Mouse (Mus musculus) spleen, adult 12 weeks (tissue): ENCODE measurements around the gene Upk1a.

Experiments used
- DNase-seq: peaks from one replicate; pipeline ENCODE4 v3.0.0; 2022; ENCODE audit warnings: low spot score

Gene Upk1a

GRCm38 (mm10) chr7:30602583-30602982, 10.1 kb downstream of the Upk1a start:
- DNase-seq = no peak

GRCm38 (mm10) chr7:30600651-30601050, 12.0 kb downstream of the Upk1a start:
- DNase-seq = no peak

GRCm38 (mm10) chr7:30599933-30600353, 12.7 kb downstream of the Upk1a start:
- peak; percentile 72 for DNase-seq

GRCm38 (mm10) chr7:30598786-30599185, 13.9 kb downstream of the Upk1a start, which contains the start of gene Zbtb32:
Gene Zbtb32, minus strand, starts transcription at chr7:30598909.
- DNase-seq = no peak

DNA sequence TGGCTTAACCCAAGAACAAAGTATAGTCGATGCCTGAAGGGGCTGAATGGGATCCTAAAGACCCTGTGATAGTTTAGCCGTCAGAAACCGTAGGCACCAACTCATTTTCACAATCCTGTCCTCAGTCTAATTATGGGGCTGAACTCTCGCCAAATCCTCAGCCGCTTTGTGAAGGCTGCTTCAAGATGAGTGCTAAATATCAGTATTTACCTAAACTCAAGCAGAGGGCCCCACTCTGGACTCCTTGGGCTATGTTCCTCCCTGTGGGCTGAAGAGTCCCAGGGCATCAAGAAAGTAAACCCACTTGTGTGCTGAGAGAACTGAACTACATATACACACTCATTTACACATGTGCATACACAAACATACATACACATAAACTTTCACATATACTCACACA, 15.8 kb downstream of the Upk1a start:
- DNase-seq = no peak

- DNase-seq = no peak
Measured at GRCm38 (mm10) chr7:30596093-30596492, 16.6 kb downstream of the Upk1a start.

GRCm38 (mm10) chr7:30594510-30595024, 18.1 kb downstream of the Upk1a start:
- no peak for DNase-seq

GRCm38 (mm10) chr7:30593579-30594509, 18.8 kb downstream of the Upk1a start:
- no peak for DNase-seq

- no peak for DNase-seq
Measured at GRCm38 (mm10) chr7:30592772-30593423, 19.7 kb downstream of the Upk1a start.

DNA sequence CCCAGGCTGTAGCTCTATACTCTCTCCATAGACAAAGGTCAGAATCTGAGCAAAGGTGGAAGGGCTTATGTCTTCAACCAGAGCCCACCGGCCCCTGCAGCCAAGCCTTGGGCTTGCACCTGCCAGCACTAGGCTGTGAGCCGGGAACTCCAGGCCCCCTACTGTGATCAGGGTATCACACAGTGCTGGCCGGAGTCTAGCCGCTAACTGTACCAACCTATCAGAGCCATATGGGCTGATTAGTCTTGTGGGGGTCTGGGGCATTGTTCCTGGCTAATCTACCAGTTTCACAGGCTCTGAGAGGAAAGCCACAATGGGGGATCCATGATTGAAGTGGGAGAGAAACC, 21.1 kb downstream of the Upk1a start:
- DNase-seq = no peak

DNA sequence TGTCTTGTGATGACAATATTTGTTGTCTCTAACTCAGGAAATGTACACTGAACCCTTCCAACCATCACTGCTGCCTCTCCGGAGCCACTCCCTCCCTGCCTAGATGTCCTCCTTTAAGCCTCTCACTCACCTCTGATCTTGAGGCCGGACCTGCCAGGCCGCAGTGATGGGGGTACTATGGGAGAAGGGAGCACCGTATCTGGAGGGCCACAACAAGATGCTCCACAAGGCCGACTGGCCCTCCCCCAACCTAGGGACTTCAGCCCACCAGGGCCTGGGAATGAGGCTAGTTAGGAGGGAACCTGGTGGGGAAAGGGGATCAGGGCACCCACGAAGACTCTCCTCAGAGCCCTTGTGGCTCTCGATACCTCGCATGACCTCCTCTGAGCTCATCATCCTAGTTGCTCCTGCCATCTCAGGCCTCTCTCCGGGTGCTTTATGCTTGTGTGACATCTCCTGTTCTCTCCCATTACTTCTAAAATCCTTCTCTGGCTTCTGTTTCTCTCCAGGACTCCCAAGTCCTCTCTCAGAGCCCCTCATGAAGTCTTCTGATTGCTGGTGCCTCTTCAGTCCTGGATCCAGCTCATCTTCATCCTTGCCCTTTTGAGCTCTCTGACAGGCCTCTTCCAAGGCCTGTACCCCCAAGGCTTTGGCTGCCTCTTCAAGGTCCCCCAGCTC, 21.6 kb downstream of the Upk1a start:
- DNase-seq = no peak

DNA sequence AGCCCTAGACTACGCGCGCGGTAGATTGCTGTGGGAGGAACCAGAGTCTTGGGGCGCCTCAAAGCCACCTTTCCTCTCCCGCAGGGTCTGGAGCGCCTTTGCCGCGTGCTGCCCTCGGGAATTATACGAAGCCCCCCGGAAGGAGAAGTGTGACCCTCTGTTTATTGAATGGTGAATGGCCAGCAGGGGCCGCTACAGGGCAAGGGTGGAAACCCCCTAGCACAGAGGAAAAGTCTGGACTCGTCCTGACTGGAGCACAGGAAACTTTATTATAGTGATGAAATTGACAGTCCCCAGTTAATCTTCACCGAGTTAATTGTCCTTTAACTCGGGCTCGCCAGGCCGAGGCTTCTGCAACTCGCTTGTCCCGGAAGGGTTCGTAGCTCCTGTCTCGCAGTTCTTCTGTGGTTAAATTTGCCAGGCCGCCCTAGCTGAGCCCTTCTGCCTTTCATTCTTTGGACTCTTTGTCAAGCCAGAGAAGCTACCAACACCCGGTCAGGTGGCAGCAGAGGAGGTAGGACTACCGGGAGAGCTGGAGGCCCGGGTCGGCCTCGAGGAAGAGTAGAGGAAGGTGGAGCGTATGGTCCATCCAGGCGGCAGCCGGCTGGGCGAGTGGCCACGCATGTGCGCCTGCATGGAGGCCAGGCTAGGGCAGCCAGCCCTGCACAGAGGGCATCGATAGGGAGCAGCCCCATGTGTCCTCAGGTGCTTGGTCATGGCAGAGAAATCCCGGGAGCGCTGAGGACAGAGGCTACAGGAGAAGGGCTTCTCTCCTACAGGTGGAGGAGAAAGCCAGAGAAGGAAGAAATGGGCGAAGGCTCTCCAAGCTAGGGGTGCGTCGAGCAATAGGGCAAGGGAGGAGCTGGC, 23.0 kb downstream of the Upk1a start:
- peak; percentile 67 for DNase-seq

DNA sequence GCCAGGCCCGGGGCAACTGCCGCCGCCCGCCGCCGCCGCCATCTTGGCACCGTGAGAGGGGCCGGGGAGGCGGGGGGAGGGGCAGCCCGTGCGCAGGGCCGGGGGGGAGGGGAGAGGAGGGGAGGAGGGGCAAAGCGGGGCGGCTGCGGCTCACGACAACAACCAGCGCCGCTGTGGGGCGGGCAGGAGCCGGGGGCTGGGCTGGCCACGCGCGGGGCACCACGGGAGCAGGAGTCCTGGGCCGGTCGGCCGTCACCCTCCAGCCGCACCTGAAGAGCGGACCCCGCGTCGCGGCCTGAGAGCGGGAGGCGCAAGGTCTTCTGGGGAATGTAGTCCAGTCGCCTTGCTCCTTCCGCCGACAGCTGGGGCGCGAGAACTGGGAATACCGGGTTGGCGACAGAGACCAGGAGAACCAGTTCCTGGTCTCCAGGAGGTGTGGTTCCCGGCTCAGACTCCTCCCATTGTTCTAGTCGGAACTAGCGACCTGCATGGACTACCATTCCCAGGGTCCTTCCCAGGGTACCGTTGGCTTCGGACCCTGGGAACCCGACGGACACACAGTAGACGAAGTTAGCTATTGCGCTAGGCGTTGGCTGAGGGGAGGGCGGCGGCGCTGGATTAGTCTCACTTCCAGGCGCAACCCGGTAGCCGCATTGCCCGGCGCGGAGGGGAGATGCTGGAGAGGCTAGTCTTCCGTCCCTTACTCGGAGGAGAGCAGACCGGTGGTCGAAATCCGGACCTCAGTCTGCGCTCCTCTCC, 23.8 kb downstream of the Upk1a start, which contains the start of gene Kmt2b:
Gene Kmt2b (minus strand): TSS at position 51 of the 759 bp plus-strand sequence.
- DNase-seq = peak; percentile 90

DNA sequence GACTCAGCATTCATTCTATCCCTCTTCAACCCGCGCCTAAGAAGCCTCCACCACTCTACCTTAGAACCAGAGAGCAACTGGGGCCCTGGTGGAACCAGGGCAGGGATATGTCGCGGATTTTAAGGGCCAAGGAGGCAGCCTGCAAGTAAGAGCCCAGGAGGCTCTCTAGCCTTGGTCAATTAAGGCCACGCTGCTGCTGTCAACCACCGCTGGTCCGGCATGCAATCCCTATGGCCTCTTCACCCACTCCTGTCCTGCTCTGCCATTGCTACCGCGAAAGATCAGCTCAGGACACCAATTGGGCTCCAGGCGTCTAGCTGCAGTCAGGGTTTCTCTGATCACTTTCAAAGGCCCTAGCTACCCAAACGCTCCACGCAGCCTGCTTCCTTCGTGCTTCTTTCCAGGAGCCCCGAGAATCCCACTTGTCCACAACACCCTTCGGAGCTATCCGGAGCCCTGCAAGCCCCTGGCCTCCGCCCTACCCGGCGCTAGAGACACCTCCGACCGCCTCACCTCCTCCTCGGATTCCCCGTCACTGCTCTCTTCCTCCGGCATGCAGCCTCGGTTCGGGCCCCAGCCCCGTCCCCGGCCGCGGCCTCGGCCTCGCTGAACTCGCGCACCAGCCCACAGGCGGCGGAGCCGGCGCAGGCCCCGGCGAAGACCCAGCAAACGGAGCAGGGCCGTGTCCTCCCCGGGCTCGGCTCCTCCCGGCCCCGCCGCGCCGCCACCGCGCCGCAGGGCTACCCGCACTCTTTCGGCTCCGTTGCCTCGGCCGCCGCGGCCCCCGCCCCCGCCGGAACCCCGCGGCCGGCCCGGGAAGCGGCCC, 24.6 kb downstream of the Upk1a start:
- peak; percentile 66 for DNase-seq

- no peak for DNase-seq
Measured at GRCm38 (mm10) chr7:30586455-30587020, 26.1 kb downstream of the Upk1a start.

GRCm38 (mm10) chr7:30585170-30585569, 27.5 kb downstream of the Upk1a start:
- DNase-seq = no peak

DNA sequence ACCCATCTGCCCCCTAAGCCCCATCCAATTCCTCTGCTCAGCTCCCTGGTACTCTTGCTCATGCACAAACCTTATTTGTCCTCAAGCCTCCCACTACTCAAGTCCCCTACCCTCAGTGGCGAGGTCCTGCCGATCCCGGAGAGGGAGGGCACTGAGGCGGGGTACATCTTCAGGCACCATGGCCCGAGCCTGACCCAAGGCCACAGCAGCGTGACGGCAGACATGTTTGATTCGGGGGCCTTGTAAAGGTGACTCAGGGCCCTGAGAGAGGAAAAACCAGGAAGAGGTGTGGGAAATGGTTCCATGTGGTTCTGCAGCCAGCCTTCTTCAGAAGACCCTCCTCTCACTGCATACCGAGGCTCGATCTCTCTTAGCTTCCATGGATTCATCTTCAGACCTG, 28.3 kb downstream of the Upk1a start:
- DNase-seq = no peak

- no peak for DNase-seq
Measured at GRCm38 (mm10) chr7:30581547-30581946, 31.1 kb downstream of the Upk1a start.

DNA sequence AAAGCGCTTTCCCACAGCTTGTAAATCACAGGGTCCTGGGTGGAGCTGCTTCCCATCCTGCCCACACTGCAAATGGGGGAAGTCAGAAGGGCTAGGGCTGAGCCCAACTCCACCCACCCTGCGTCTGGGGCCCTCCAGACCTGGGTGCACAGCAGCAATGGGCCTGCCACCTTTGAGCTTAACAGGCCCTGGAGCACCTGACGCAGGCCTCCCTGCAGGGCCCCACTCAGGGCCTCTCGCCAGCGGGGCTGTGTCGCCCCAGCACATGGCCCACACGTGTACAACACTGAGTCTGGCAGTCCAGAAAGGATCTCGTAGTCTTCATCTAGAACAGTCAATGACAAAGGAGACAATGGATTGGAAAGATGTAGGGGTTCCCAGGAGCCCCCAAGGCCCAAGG, 32.7 kb downstream of the Upk1a start:
- no peak for DNase-seq
